8 mouse cellular contexts compared by ENCODE assay signal in the genomic region with DNA sequence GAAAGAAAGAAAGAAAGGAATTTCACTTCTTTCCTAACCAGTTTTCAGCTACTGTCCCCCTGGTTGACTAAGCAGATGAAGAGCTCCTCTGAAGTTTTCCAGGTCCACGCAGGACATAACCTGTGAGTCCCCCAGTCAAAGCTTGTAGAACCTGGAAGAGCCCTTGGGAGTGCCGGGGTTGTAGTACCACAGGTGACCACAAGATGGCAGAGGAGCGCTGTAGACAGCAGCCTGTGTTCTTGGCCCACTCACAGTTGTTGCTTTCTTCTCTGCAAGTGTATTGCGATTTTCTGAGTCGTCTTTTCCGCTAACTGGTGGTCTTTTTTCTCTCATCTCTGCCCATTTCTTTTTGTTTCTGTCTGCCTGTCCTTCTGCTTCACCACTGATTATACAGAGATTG.
DNase-seq lines count a peak whose midpoint lies in the region; ATAC-seq and TF ChIP-seq lines count a peak whose summit lies in the region.

No protein-coding gene starts in this region.

- H3K4me2 ChIP-seq in liver, embryonic 16.5 days (ENCODE audit: low read depth, low read length), result no peak overlapping the region

- no peaks in the 10 kb centered on the region for H3K9me3 ChIP-seq in liver, embryonic 16.5 days (replicated peaks; ENCODE audit: control insufficient read depth, low read length)

- H3K4me3 ChIP-seq in bone marrow macrophage, adult 2 months (ENCODE audit: insufficient read depth, low read length), result no peak overlapping the region
- H3K4me3 ChIP-seq in liver, embryonic 16.5 days (ENCODE audit: low read depth, low read length), result no peak overlapping the region

- WGBS in liver, embryonic 16.5 days (ENCODE audit: insufficient replicate concordance), result 3% methylated on average over 6 of the region's 6 CpGs

- H3K9ac ChIP-seq in liver, embryonic 16.5 days (ENCODE audit: low read depth, low read length), result no peak overlapping the region

- H3K27ac ChIP-seq in bone marrow macrophage, adult 2 months (ENCODE audit: insufficient read depth, low read depth, low read length), result no peak overlapping the region
- H3K27ac ChIP-seq in liver, embryonic 16.5 days (ENCODE audit: low read length), result no peak overlapping the region

- no peaks in the 10 kb centered on the region for H3K36me3 ChIP-seq in liver, embryonic 16.5 days (ENCODE audit: control insufficient read depth, insufficient read depth)

- H3K4me1 ChIP-seq in bone marrow macrophage, adult 2 months (ENCODE audit: control insufficient read depth, insufficient read depth, low read length), result peaks cover 21% of the 10 kb centered on the region
- peaks cover 15% of the 10 kb centered on the region for H3K4me1 ChIP-seq in liver, embryonic 16.5 days (ENCODE audit: control insufficient read depth, low read depth, low read length)

- ATAC-seq in CD4-positive, CD25-positive, alpha-beta regulatory T cell, adult 4 months, result peak; percentile 82
- ATAC-seq in erythroblast, adult 5-6 weeks (replicated peaks; ENCODE audit: low FRiP score, poor library complexity, severe bottlenecking), result peak; percentile 79
- ATAC-seq in liver, embryonic 16.5 days (ENCODE audit: low read depth), result peak; percentile 46; the same call in 1 of the 2 replicates

- peak; percentile 60 for DNase-seq in 3134 (ENCODE audit: extremely low read depth, insufficient read length, low spot score)
- peak; percentile 92 for DNase-seq in induced T-regulatory cell, adult 2 months (ENCODE audit: low read depth)
- DNase-seq in retina, embryonic 14.5 days (ENCODE audit: low spot score), result peak; percentile 95
- peak; percentile 82 for DNase-seq in urinary bladder, postnatal 25 days (ENCODE audit: low spot score)

- no peaks in the 10 kb centered on the region; the same call in 1 of the 2 replicates for H3K27me3 ChIP-seq in liver, embryonic 16.5 days (ENCODE audit: control insufficient read depth, insufficient read depth, low read depth, low read length)

- no peak for TF ChIP-seq POLR2A in bone marrow macrophage, adult 2 months (IDR thresholded peaks at IDR 0.05; ENCODE audit: borderline replicate concordance, low read depth, low read length)

- TF ChIP-seq CTCF in bone marrow macrophage, adult 2 months (IDR thresholded peaks at IDR 0.05; ENCODE audit: low read depth, low read length), result peak; percentile 81
